Mouse (Mus musculus): Measurements from ENCODE around the gene Csf1. TPM values are rescaled to one million over a fixed set of nuclear protein-coding genes. Genes with fewer than 3 reads are reported as not detected.

Gene Csf1
- total and polyA plus RNA-seq, 3 experiments = 0.12 to 0.19 TPM; not detected in 1

GRCm38 (mm10) chr3:107765979-107766378 lies 5.7 kb upstream of the Csf1 start:
- H3K4me1 ChIP-seq (ENCODE audit: control insufficient read depth in 1 of 2, insufficient read depth in 2 of 2, low read length in 2 of 2) = no peaks in the 10 kb centered on the region
- H3K9me3 ChIP-seq (replicated peaks; ENCODE audit: insufficient read depth, low read length) = no peaks in the 10 kb centered on the region
- no peaks in the 10 kb centered on the region for H3K79me2 ChIP-seq (ENCODE audit: control insufficient read depth, insufficient read depth, low read length, poor library complexity)
- no peak overlapping the region for H3K27ac ChIP-seq (ENCODE audit: control insufficient read depth, low read depth, low read length)
- no peak overlapping the region for H3K9ac ChIP-seq (ENCODE audit: control insufficient read depth, low read depth, low read length, poor library complexity, severe bottlenecking)
- DNase-seq (ENCODE audit: low read depth, low spot score) = no peak
- H3K36me3 ChIP-seq (ENCODE audit: control insufficient read depth in 1 of 2, insufficient read depth in 2 of 2, low read length in 2 of 2) = no peaks in the 10 kb centered on the region
- H3K4me3 ChIP-seq (ENCODE audit: control insufficient read depth in 1 of 2, insufficient read depth in 1 of 2, low read depth in 2 of 2, low read length in 2 of 2) = no peak overlapping the region
- no peak for TF ChIP-seq ZNF384 (IDR thresholded peaks at IDR 0.05; ENCODE audit: low read depth, low read length)
- no peak for TF ChIP-seq MAZ (IDR thresholded peaks at IDR 0.05; ENCODE audit: low read depth, low read length)
- no peak for TF ChIP-seq JUND (IDR thresholded peaks at IDR 0.05; ENCODE audit: low read depth, low read length)
- H3K27me3 ChIP-seq (ENCODE audit: control insufficient read depth in 1 of 2, insufficient read depth in 2 of 2, low read length in 2 of 2) = peaks cover 28 to 38% of the 10 kb centered on the region in 2 experiments

GRCm38 (mm10) chr3:107763552-107763951 lies 3.3 kb upstream of the Csf1 start:
- Histone ChIP-seq H3K9me3 (replicated peaks; ENCODE audit: insufficient read depth, low read length) (no peaks in the 10 kb centered on the region), H3K4me3 (ENCODE audit: control insufficient read depth in 1 of 2, insufficient read depth in 1 of 2, low read depth in 2 of 2, low read length in 2 of 2) (no peak overlapping the region), H3K9ac (ENCODE audit: control insufficient read depth, low read depth, low read length, poor library complexity, severe bottlenecking) (no peak overlapping the region), H3K27ac (ENCODE audit: control insufficient read depth, low read depth, low read length) (no peak overlapping the region), H3K4me1 (ENCODE audit: control insufficient read depth in 1 of 2, insufficient read depth in 2 of 2, low read length in 2 of 2) (peaks cover 0 to 7% of the 10 kb centered on the region in 2 experiments; a peak in 2 of 4 replicates), H3K36me3 (ENCODE audit: control insufficient read depth in 1 of 2, insufficient read depth in 2 of 2, low read length in 2 of 2) (no peaks in the 10 kb centered on the region; a peak in 1 of 4 replicates), H3K27me3 (ENCODE audit: control insufficient read depth in 1 of 2, insufficient read depth in 2 of 2, low read length in 2 of 2) (peaks cover 32 to 38% of the 10 kb centered on the region in 2 experiments), H3K79me2 (ENCODE audit: control insufficient read depth, insufficient read depth, low read length, poor library complexity) (no peaks in the 10 kb centered on the region; the same call in 1 of the 2 replicates)
- no peak for DNase-seq (ENCODE audit: low read depth, low spot score)
- no peak for TF ChIP-seq TBP (IDR thresholded peaks at IDR 0.05; ENCODE audit: low read depth, low read length)

- H3K79me2 ChIP-seq (ENCODE audit: control insufficient read depth, insufficient read depth, low read length, poor library complexity) = no peaks in the 10 kb centered on the region; the same call in 1 of the 2 replicates
- DNase-seq (ENCODE audit: low read depth, low spot score) = no peak
- H3K4me3 ChIP-seq (ENCODE audit: control insufficient read depth in 1 of 2, insufficient read depth in 1 of 2, low read depth in 2 of 2, low read length in 2 of 2) = no peak overlapping the region
- TF ChIP-seq ZC3H11A (IDR thresholded peaks at IDR 0.05; ENCODE audit: low read depth, low read length) (no peak), ELF1 (IDR thresholded peaks at IDR 0.05; ENCODE audit: low read depth, low read length) (no peak), MAX (IDR thresholded peaks at IDR 0.05; ENCODE audit: low read length) (no peak), NELFE (IDR thresholded peaks at IDR 0.05; ENCODE audit: low read depth, low read length) (no peak), ZMIZ1 (IDR thresholded peaks at IDR 0.05; ENCODE audit: low read depth, low read length) (no peak), RCOR1 (IDR thresholded peaks at IDR 0.05; ENCODE audit: low read depth, low read length) (no peak), SIN3A (IDR thresholded peaks at IDR 0.05; ENCODE audit: low read length) (no peak), NRF1 (IDR thresholded peaks at IDR 0.05; ENCODE audit: insufficient read depth, low read depth, low read length, poor library complexity, severe bottlenecking) (no peak), MAZ (IDR thresholded peaks at IDR 0.05; ENCODE audit: low read depth, low read length) (no peak), ZNF384 (IDR thresholded peaks at IDR 0.05; ENCODE audit: low read depth, low read length) (no peak), USF2 (IDR thresholded peaks at IDR 0.05; ENCODE audit: borderline replicate concordance in 1 of 2, insufficient read depth in 1 of 2, low read depth in 1 of 2, low read length in 2 of 2) (no peak), CHD2 (IDR thresholded peaks at IDR 0.05; ENCODE audit: low read length) (no peak), UBTF (IDR thresholded peaks at IDR 0.05; ENCODE audit: borderline replicate concordance, insufficient read depth, low read depth, low read length) (no peak), GATA1 (IDR thresholded peaks at IDR 0.05; ENCODE audit: low read depth, low read length) (no peak), MAFK (IDR thresholded peaks at IDR 0.05; ENCODE audit: borderline replicate concordance, low read depth, low read length) (no peak), ZKSCAN1 (IDR thresholded peaks at IDR 0.05; ENCODE audit: low read depth, low read length) (no peak)
- no peak overlapping the region for H3K27ac ChIP-seq (ENCODE audit: control insufficient read depth, low read depth, low read length)
- no peaks in the 10 kb centered on the region; a peak in 1 of 4 replicates for H3K36me3 ChIP-seq (ENCODE audit: control insufficient read depth in 1 of 2, insufficient read depth in 2 of 2, low read length in 2 of 2)
- no peaks in the 10 kb centered on the region for H3K9me3 ChIP-seq (replicated peaks; ENCODE audit: insufficient read depth, low read length)
- no peak overlapping the region for H3K9ac ChIP-seq (ENCODE audit: control insufficient read depth, low read depth, low read length, poor library complexity, severe bottlenecking)
- H3K27me3 ChIP-seq (ENCODE audit: control insufficient read depth in 1 of 2, insufficient read depth in 2 of 2, low read length in 2 of 2) = peaks cover 19 to 27% of the 10 kb centered on the region in 2 experiments
- peaks cover 0 to 7% of the 10 kb centered on the region in 2 experiments; a peak in 2 of 4 replicates for H3K4me1 ChIP-seq (ENCODE audit: control insufficient read depth in 1 of 2, insufficient read depth in 2 of 2, low read length in 2 of 2)
Measured at GRCm38 (mm10) chr3:107761446-107761845, 1.2 kb upstream of the Csf1 start.

All from MEL (cell line).